Mouse (Mus musculus) intestine, postnatal 0 days (tissue): ENCODE measurements at regions not wholly inside any gene's neighbourhood (a gene's known extent, or its start where the extent isn't known, plus 50 kb on each side); places are given as distances from the start of the nearest gene placed in this dataset.

Source experiments
- ATAC-seq: fragments of 200-750 bp; cut with Nextera tagmentation; 2 replicates; pipeline ENCODE4 v1.8.0; 2017; ENCODE audit warnings: mild to moderate bottlenecking, moderate TSS enrichment, moderate library complexity
- H3K27ac ChIP-seq: fragments of 300-500 bp; sonication (generic); 2 replicates; pipeline ENCODE4 v1.5.1; 2014; ENCODE audit warnings: mild to moderate bottlenecking, low read depth, low read length, moderate library complexity
- H3K27me3 ChIP-seq: fragments of 300-500 bp; sonication (generic); replicated peaks from 2 replicates; pipeline ENCODE4 v1.6.1; 2014; ENCODE audit warnings: low read length, mixed read lengths; ENCODE audit not compliant: control insufficient read depth, insufficient read depth
- H3K36me3 ChIP-seq: fragments of 300-500 bp; sonication (generic); 2 replicates; pipeline ENCODE4 v1.6.1; 2014; ENCODE audit warnings: mild to moderate bottlenecking, moderate library complexity; ENCODE audit not compliant: control insufficient read depth, insufficient read depth
- H3K4me1 ChIP-seq: fragments of 300-500 bp; sonication (generic); replicated peaks from 2 replicates; pipeline ENCODE4 v1.6.1; 2014; ENCODE audit warnings: antibody characterized with exemption, low read length, mixed read lengths; ENCODE audit not compliant: control insufficient read depth, insufficient read depth
- H3K4me2 ChIP-seq: fragments of 300-500 bp; sonication (generic); replicated peaks from 2 replicates; pipeline ENCODE4 v1.6.1; 2014; ENCODE audit warnings: low read depth, mild to moderate bottlenecking, moderate library complexity
- H3K4me3 ChIP-seq: fragments of 300-500 bp; sonication (generic); 2 replicates; pipeline ENCODE4 v1.5.1; 2014; ENCODE audit warnings: low read depth, low read length
- H3K9ac ChIP-seq: fragments of 300-500 bp; sonication (generic); 2 replicates; pipeline ENCODE4 v1.6.1; 2014; ENCODE audit warnings: mild to moderate bottlenecking, low read depth, low read length
- H3K9me3 ChIP-seq: fragments of 300-500 bp; sonication (generic); 2 replicates; pipeline ENCODE4 v1.6.1; 2016; ENCODE audit warnings: mixed run types; ENCODE audit not compliant: control insufficient read depth
- CTCF ChIP-seq: sonication (generic); IDR thresholded peaks from 2 replicates; pipeline ENCODE4 v1.5.1; 2016; ENCODE audit warnings: low read depth, mild to moderate bottlenecking, control low read depth, antibody characterized with exemption, moderate library complexity
- WGBS: fragments of 180-500 bp; shearing (Covaris S2); extraction: QIAGEN DNeasy Blood & Tissue Kit; methylation state at CpG from one replicate; pipeline ENCODE4 v1.1.7; 2014; 5-methylcytosine and 5-hydroxymethylcytosine counted together

DNA sequence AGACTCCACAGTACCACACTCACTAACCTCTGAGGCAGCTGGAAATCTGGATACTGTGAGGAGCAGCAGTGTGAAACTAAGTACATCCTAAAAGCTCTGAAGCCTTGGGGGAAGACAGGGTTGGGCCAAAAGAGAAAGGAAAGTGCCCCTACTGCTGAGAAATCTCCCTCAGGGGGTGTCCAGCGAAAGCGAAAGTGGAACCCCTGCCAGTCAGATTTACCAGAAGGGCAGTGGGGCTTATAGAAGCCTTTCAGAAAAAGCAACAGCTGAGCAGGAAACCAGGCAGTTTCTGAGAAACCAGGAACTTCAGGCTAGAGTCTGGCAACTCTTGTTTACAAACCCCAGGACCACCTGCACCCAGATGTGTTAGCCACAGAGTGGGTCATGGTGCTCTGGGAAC, 251.3 kb upstream of the Jun start:
- 53% methylated on average over 2 of the region's 2 CpGs for WGBS
- TF ChIP-seq CTCF, result no peak
- no peak overlapping the region for H3K4me3 ChIP-seq
- H3K4me1 ChIP-seq, result no peaks in the 10 kb centered on the region; the same call in 1 of the 2 replicates
- no peak overlapping the region for H3K27ac ChIP-seq
- no peaks in the 10 kb centered on the region for H3K27me3 ChIP-seq
- H3K36me3 ChIP-seq, result no peaks in the 10 kb centered on the region
- H3K4me2 ChIP-seq, result 0 out of 2 replicates have a peak overlapping the region, but pooled peaks have one; percentile 25
- no peaks in the 10 kb centered on the region for H3K9me3 ChIP-seq
- no peak for ATAC-seq
- no peak overlapping the region for H3K9ac ChIP-seq

DNA sequence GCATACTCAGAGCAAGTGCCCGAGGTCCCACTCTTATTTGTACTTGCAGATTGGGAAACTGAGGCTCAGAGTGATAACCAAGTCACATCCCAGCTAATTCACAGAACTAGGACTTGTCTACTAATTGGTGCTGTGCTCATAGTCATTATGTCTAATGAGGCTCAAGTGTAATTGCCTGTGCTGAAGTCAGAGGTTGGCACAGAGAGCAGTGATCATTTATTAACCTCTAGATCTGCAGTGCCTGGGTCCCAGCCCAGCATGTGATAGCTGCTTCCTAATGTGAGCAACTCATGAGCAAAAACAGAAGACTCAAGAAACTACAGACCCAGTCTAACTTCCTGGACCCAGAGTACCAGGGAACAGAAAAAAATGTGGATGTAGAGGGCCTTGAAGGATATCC, 252.0 kb upstream of the Jun start:
- no peak for ATAC-seq
- whole genome bisulfite sequencing, result 77% methylated on average over 1 of the region's 1 CpGs

DNA sequence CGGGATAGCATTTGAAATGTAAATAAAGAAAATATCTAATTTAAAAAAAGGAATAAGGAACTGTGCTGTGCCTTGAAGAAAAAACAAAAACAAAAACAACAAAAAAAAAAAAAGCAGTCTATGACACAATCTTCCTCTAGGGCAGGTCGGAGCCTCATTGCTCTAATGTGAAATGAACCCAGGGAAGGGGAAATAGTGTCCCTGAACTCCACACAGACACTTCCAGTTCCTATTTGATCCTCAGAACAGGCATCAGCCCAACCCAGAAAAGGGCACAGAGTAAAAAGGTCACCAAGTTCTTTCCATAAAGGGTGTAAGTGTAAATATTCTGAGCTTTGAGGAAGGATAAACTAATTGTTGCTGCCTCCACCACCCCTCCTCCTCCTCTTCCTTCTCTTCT, 250.2 kb upstream of the Fggy start:
- H3K36me3 ChIP-seq, result no peaks in the 10 kb centered on the region
- H3K27me3 ChIP-seq, result no peaks in the 10 kb centered on the region
- no peak overlapping the region for H3K27ac ChIP-seq
- no peaks in the 10 kb centered on the region; the same call in 1 of the 2 replicates for H3K4me1 ChIP-seq
- H3K4me2 ChIP-seq, result no peak overlapping the region
- TF ChIP-seq CTCF, result no peak
- ATAC-seq, result no peak
- WGBS, result 97% methylated on average over 2 of the region's 2 CpGs
- no peaks in the 10 kb centered on the region for H3K9me3 ChIP-seq
- no peak overlapping the region for H3K9ac ChIP-seq
- H3K4me3 ChIP-seq, result no peak overlapping the region

More for the DNA sequence above, 252.0 kb upstream of the Jun start:
- no peaks in the 10 kb centered on the region for H3K36me3 ChIP-seq
- no peaks in the 10 kb centered on the region; the same call in 1 of the 2 replicates for H3K4me1 ChIP-seq
- H3K9me3 ChIP-seq, result no peaks in the 10 kb centered on the region
- no peaks in the 10 kb centered on the region for H3K27me3 ChIP-seq
- H3K9ac ChIP-seq, result no peak overlapping the region
- no peak for TF ChIP-seq CTCF
- no peak overlapping the region for H3K4me2 ChIP-seq
- H3K4me3 ChIP-seq, result no peak overlapping the region
- H3K27ac ChIP-seq, result no peak overlapping the region

DNA sequence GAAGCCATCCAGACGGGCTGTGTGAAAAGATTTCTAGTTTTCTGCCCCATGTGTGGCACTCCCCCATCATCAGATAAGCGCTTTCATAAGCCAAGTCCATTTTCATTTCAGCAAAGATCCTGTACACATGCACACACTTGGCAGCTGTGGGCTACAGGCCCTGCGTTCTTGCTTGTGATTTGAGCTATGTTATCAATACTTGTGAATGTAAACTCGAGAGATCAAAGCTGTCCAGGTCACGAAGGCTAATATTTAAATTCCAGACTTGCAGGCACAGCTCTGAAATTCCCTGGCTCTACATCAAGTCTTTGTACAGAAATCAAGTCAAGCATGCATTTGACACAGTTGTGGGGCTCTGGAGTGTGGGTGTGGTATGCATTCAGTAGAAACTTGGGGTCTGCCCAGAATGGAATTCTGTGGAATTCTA, 248.8 kb upstream of the Fggy start:
- Histone ChIP-seq H3K27me3 (no peaks in the 10 kb centered on the region), H3K9ac (no peak overlapping the region), H3K27ac (no peak overlapping the region), H3K4me1 (no peaks in the 10 kb centered on the region; the same call in 1 of the 2 replicates), H3K4me3 (no peak overlapping the region), H3K4me2 (no peak overlapping the region), H3K9me3 (no peaks in the 10 kb centered on the region), H3K36me3 (no peaks in the 10 kb centered on the region)
- 50% methylated on average over 5 of the region's 5 CpGs for WGBS
- TF ChIP-seq CTCF, result no peak
- ATAC-seq, result no peak

DNA sequence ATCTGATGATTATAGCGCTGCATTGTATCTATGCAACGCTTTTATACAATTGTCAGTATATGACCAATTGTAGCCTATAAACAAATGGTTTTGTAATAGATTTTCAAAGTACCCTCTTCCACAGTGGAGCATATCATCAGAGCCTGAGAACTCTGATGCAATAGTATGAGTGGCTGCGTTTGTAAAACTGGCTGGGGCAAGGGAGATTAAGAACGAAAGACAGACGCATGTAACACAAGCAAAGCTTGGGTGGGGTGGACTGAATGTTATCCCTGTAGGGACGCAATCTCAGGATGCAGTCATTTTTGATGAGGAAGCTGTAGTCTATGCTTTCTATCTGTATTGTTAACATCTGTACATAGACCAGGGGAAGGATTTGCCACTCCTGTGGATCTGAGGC, 246.9 kb upstream of the Fggy start:
- WGBS, result 63% methylated on average over 6 of the region's 6 CpGs
- no peak for ATAC-seq
- no peak overlapping the region for H3K4me3 ChIP-seq
- no peaks in the 10 kb centered on the region for H3K4me1 ChIP-seq
- no peaks in the 10 kb centered on the region for H3K27me3 ChIP-seq
- TF ChIP-seq CTCF, result no peak
- H3K9me3 ChIP-seq, result no peaks in the 10 kb centered on the region
- H3K27ac ChIP-seq, result no peak overlapping the region
- no peak overlapping the region for H3K9ac ChIP-seq
- H3K4me2 ChIP-seq, result no peak overlapping the region
- no peaks in the 10 kb centered on the region for H3K36me3 ChIP-seq

DNA sequence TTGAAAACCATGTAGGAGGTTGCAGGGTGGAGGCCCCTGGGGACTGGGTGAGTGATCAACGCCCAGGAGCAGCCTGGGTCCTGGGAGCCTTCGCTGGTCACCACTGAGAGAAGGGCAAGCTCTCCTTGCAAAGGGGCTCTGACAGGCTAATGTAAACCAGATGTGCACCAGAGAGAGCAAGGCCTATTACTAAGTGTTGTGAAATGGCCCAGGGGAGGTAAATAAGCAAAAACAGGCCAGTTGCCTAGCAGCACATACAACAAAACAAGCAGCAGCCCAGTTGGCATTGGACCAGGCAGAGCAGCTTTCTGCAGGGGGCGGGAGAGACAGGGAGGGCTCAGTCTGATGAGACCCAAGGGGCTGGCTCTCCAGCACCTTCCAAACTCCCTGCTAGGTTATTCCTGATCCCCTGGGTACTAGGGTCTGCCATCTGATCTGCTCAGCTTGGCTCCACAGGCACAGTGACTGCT, 239.5 kb upstream of the Fggy start:
- no peaks in the 10 kb centered on the region for H3K36me3 ChIP-seq
- TF ChIP-seq CTCF, result no peak

DNA sequence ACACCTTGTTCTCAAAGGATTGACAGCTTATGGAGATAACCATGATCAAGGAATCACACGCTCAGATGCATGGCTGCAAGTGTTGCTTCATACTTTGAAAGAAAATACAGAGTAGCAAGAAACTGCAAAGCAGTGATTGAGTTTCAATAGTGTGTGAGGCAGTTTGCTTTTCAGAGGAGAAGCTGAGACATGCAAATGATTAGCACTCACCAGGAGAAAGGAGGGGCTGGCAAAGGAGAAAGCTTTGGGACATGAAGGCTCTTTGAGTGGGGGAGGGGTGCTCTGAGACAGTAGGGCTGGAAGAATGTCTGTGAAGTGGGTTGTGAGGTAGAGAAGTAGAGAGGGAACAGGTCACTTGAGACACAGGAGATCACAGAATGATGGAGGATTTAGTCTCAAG, 238.7 kb upstream of the Fggy start:
- Histone ChIP-seq H3K9me3 (no peaks in the 10 kb centered on the region), H3K27me3 (no peaks in the 10 kb centered on the region), H3K4me1 (0 out of 2 replicates have a peak, but pooled peaks cover 4% of the 10 kb centered on the region), H3K27ac (no peak overlapping the region), H3K9ac (no peak overlapping the region), H3K4me2 (no peak overlapping the region), H3K4me3 (no peak overlapping the region), H3K36me3 (no peaks in the 10 kb centered on the region)
- 54% methylated on average over 1 of the region's 1 CpGs for WGBS
- no peak for TF ChIP-seq CTCF
- ATAC-seq, result no peak

More for the DNA sequence above, 239.5 kb upstream of the Fggy start:
- Histone ChIP-seq H3K4me3 (no peak overlapping the region), H3K4me2 (no peak overlapping the region), H3K27me3 (no peaks in the 10 kb centered on the region), H3K9ac (no peak overlapping the region), H3K4me1 (0 out of 2 replicates have a peak, but pooled peaks cover 4% of the 10 kb centered on the region), H3K27ac (no peak overlapping the region), H3K9me3 (no peaks in the 10 kb centered on the region)
- peak; percentile 49; the same call in 1 of the 2 replicates for ATAC-seq
- WGBS, result 52% methylated on average over 3 of the region's 3 CpGs
